Mouse (Mus musculus) heart, postnatal 25 days (tissue): ENCODE results near the gene Traf3ip3. TPM values are rescaled to one million over a fixed set of nuclear protein-coding genes. Genes with fewer than 3 reads are reported as not detected.

Experiments used
- DNase-seq: peaks from one replicate; pipeline ENCODE4 v3.0.0; 2022; ENCODE audit warnings: low spot score
- intact Hi-C: fragments of 180-260 bp; cut with DNase I; formaldehyde crosslinking; loops from one replicate; pipeline ENCODE4 v1.15.1; 2025
- total RNA-seq, 2 experiments: library from RNA; stranded (reverse); gene quantifications; 2 replicates each; pipeline ENCODE4 v1.2.3; 2021

Gene Traf3ip3
- total RNA-seq, 2 experiments from 2014 or later = 1.1 to 1.4 TPM

DNA sequence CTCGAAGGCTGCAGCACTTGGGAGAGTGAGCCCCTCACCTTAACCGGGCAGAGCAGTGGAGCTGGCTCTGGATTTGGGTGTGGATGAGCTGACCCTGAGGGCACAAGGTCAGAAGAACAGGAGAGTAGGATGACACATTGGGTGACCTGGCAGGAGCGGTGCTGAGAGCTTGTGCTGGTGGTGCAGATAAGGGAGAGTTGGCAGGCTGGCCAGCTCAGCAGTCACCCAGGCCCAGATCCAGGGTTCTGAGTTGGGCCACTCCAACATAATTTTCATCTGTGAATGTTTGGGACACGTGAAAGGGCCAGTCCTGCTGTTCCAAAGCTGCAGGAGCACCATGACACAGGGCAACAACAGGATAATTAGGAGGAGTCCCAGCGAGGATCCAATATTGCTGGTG is 9.9 kb upstream of the Traf3ip3 start:
- intact Hi-C loops = loop anchor here (5.0 kb wide), 1 partner anchor 41 kb away; no protein-coding TSS in a partner anchor
- no peak for DNase-seq

DNA sequence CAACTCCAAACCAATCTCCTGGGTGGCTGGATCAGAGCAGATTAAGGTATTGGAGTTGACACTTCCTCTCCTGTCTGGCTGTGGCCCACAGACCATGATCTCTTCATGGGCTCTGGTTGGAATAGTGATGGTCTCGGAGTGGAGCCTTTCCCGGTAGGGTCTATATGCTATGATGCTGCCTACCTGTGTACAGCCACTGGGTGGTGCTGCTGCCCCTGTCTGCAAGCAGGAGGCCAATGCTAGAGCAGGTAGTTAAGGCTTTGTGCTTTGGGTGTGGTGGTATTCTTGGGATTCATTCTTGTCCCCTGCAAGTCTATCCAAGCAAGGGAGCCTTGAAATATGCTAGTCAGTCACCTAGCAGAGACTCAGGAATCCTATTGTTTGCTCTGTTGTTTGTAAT is 6.7 kb upstream of the Traf3ip3 start:
- no peak for DNase-seq

DNA sequence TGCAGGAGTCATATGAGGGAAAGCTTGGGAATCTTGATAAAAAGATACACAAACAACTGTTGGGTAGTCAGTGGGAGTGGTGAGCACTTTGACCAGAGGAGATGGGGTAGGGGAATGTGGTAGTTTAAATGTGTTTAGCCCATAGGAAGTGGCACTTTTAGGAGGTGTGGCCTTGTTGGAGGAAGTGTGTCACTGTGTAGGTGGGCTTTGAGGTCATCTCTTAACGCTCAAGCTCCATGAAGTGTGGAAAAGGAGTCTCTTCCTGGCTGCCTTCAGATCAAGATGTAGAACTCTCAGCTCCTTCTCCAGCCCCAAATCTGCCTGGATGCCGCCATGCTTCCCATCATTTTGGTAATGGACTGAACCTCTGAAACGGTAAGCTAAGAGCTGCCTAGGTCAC is 6.0 kb upstream of the Traf3ip3 start, which contains the start of gene Lamb3:
Gene Lamb3, plus strand, starts transcription at position 197 of the 400 bp plus-strand sequence.
- intact Hi-C loops = loop anchor here (5.0 kb wide), 1 partner anchor 175 kb away; no protein-coding TSS in a partner anchor
- DNase-seq = no peak

More for the DNA sequence above, 6.7 kb upstream of the Traf3ip3 start:
- intact Hi-C loops = loop anchor here (1.0 to 5.0 kb wide), 2 partner anchors 116 to 174 kb away; no protein-coding TSS in a partner anchor

DNA sequence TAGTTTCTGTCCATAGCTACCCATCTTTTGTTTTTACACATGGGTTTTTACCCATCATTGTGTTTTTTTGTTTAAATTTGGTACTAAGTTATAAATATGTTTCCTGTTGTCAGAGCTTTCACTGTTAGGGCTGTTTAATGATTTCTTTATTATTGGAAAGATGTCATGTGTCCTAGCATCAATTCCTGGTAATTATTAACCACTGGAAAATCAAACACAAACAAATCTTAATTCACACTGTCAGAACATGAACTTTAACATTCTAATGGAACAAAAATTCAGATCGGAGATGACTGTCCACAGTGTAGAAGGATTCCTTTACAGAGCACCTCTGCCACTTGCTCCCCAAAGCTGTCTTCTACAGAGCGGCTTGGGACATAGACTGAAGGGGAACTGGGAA is 3.9 kb upstream of the Traf3ip3 start:
- DNase-seq = no peak
- intact Hi-C loops = loop anchor here (5.0 kb wide), 1 partner anchor 177 kb away; no protein-coding TSS in a partner anchor

DNA sequence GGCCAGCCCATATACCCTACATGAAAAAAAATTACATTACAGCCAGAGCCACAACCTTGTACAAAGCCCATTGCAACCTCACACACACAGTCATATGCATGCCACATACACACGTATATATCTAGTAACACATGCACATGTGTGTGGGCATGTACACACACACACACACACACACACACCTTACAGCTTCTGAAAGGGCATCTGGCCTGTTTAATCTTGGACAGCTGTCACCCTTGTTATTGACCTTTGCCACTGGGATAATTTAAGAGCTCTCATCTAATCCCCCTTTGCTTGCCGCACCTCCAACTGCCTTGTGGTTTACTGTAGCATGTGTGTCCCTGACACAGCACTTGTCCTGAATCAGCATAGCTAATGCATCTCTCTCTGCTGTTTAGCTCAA is 2.3 kb upstream of the Traf3ip3 start:
- DNase-seq = no peak
- intact Hi-C loops = no loop called here

DNA sequence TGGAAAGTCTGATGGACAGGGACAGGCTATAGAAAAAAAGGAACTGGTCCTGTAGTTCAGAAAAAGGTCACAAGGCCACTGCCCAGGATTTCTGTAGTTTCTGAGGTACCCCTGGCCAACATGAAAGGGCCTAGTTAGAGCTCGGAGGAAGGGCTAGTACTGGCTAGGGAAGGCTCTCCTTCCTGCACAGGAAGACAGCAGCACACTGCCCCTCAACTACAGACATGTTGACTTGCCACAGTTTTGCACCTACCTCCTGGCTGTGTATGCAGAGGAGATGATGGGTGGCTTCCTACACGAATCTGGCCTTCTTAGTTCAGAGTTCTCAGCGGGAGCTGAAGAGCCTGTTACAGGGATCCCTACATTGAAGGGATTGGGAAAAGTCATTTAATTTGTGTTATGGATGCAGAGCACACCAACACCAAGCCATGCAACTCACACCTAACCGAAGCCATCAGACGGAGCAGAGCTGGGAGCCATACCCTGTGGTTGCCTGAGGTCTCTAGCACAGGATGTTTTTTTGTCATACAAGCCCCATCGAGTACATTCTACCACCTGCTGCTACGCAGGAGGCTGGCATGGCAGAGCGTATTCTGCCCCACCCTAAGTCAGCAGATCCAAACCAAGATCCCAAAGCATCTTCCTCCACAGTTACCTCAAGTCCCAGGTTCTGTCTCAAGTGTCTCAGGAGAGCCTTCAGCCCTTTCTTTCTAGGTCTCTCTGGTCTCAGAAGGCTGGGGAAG is 692 bp downstream of the Traf3ip3 start:
- no peak for DNase-seq
- intact Hi-C loops = no loop called here

DNA sequence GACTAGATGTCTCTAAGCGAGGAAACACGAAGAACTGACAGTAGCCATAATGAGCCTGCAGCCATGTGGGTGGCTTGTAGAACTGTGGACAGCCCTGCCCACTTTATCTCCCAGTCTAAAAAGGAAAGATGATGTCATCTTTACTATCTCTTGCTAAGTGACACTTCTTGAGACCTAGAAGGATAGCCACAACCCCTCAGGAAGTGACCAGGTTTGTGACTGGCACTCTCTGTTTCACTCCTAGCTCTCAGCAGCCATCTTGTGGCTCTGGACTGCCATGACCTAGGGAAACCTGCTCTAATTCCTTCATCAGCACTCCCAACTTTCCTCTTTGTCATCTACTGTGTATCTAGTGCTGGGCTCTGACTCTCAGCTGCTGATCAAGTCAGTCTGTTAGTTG is 3.2 kb downstream of the Traf3ip3 start:
- DNase-seq = no peak
- intact Hi-C loops = no loop called here

DNA sequence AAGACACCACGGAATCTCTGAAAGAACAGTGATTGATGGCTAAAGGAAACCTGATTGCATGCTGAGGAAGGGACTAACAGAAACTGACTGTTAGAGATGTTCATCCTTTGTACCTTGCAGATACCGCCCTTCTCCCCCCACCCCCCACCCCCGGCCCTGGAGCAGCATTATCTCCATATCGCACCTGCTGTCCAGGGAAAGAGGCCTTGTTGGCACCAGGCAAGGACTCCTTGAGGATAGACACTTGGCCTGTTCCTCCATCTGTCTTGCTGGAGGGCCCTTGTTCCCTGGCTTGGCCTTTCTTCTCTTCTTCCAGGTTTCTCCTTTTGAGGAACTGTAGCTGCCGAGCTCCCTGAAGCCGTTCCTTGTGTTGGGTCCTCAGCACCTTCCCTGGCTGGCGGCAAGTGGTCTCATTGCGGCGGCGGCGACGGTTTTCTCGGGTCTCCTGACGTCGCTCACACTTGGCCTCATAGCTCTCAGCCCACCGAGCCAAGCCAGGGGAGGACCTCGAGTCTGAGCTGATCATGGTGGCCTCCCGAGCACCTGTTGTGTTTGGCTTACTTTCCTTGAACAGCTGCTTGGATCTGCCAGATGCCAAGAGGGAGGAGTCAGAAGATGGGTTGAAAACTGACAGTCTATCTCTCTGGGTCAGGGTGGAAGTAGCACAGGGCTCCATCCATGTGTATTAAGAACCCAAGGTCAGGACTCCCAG is 3.9 kb downstream of the Traf3ip3 start:
- no peak for DNase-seq
- intact Hi-C loops = no loop called here

DNA sequence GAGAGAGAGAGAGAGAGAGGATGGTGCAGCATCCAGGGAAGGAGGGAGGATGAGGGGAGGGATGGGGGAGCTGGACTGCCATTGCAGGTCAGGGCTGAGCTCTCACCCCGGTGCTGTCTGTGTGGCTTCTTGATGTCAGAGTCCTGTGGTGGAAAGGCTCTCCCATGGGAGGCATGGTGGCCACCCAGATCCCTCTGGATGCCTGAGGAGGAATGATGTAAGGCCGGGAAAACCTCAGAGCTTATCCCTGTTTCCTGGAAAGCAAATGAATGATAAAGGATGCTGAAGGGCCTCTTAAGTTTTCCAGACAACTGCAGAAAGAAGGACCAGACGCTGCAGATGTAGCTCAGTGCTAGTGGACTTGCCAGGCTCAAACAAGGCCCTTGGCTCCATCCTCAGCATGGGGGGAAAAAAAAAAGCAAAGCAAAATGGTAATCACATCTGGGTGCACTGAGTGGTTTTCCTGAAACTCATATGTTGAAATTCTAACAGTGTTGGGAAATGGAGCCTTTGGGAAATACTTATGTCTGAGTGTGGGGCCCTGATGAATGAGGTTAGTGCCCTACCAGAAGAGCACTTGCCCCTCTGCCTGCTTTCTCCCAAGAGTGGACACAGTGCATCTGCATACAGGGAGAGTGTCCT is 6.2 kb downstream of the Traf3ip3 start:
- intact Hi-C loops = no loop called here
- DNase-seq = no peak

DNA sequence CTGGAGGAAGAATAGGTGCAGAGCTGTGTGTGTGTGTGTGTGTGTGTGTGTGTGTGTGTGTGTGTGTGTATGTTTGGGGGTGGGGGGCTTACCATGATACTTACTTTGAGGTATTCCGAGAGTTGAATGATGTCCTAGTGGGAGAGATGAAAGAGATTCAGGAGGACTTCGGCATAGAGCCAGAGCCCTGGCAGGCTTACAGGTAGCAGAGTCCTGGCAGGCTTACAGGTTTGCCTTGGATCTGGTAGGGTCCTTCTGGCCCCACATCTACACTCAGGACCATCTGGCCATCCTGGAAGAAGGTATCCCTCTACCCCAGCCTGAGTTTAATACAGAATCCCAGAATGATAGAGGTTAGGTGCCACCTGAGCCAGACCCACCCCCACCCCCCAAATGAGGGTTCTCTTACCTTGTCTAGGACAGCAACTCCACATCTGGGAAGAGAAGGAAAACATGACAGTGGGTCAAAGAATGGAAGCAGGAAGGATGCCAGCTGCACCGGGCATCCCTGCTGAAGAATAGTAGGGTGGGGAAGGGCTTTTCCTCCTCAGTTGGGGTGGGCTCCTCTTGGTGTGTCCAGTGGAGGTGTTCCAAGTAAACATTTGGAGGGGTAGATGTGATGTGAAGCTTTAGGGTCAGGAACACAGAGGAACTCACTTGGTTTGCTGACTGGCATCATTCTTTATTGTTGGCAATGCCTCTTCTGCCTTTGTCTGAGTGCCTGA is 6.9 kb downstream of the Traf3ip3 start:
- DNase-seq = no peak
- intact Hi-C loops = no loop called here

DNA sequence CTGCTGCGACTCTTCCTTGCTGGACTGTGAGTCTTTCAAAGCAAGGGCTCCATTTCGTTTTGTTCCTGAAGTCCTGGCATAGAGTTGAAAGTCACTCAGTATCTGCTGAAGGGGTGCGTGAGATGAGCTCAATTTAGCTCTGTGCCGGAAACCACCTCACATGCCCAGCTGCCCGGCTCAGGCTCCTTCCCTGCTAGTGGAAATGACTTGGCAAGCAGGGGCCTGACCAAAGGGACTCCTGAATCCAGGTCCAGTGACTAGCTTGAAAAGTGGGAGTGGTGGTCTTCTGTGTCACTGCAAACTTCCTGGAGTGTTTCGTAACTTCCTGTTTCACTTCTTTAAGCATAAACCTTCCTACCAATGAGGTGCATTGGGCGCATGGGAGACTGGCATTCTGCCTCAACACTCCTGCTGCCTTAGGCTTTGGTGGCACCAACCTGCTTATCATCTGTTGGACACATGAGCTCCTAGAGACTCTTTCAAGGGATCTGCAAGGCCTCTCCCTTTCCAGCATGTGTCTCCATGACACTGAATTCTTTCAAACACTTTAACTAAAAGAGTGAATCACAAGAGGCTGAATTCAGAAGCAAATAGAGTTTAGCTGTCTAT is 9.7 kb downstream of the Traf3ip3 start:
- intact Hi-C loops = no loop called here
- DNase-seq = no peak

DNA sequence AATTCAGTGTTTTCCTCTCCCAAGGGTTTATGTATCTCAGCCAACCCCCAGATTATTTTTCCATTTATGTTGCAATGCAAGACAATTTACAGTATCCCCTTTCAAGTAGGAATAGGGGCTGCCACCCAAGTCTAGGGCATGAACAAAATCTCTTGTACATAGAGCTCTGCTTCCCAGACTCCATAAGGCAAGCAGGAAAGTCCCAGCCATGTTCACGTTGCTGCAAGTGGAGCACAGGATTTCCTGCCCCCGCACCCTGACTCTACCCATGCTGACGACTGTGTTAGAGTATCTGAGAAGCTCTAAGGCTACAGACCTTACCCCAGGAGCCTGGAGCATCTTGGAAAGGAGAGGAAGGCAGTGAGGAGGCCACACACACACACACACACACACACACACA is 11.7 kb downstream of the Traf3ip3 start:
- DNase-seq = no peak
- intact Hi-C loops = no loop called here

DNA sequence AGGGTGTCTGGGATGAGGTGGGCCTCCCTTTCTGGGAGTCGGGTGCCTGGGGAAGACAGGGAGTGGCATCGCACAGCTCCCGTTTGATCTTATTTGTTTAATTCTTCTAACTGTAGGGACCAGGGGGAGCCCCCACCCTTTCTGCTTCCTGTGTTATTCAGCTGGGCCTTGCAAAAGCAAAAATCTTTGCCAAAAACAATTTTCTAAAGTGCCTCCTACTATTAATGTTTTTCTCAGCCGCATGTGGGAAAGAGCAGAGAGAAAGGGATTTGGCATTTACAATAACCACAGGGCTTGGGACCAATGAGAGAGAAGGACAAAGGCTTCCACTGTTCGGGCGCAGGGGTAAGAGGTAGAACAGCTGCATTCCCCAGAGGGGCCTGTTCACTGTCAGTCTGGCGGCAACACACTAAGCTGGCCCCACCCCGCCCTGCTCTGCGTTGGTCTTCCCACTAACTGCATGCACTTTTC is 12.3 kb downstream of the Traf3ip3 start:
- intact Hi-C loops = no loop called here
- peak; percentile 60 for DNase-seq

DNA sequence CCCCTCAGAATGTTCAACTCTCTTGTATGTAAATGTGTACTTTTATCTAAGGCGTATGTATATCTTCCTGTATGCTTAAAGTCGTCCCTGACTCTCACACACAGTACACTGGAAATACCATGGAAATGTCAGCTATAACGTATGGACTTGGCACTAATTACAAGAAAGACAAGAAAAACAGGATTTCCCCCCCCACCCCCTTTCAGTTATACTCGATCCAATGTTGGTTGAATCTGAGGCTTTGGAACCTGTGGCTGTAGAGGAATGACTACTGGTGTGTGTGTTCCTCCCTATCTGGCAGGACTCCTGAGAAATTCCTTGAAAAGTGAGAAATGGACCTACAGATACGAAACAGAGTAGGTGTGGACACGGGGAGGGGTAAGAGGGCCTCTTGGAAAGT is 13.2 kb downstream of the Traf3ip3 start:
- no peak for DNase-seq
- intact Hi-C loops = no loop called here

DNA sequence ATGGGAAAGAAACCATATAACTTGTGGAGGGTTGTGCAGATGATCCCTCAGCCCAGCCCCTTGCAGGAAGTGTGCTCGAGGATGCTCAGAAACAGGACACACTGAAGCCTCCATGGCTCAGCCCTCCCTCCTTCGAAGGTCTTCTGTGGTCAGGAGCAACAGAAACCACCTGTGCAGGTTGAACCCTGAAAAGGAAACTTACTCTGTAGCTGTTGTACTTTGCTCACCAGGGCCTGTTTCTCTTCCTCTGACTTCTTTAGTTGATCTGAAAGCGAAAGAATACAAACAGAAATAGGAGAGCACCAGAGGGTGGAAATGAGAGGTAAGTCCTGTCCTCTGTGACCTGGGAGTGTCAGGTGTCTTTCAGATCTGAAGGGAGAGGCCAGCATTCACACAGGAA is 20.4 kb downstream of the Traf3ip3 start:
- intact Hi-C loops = no loop called here

DNA sequence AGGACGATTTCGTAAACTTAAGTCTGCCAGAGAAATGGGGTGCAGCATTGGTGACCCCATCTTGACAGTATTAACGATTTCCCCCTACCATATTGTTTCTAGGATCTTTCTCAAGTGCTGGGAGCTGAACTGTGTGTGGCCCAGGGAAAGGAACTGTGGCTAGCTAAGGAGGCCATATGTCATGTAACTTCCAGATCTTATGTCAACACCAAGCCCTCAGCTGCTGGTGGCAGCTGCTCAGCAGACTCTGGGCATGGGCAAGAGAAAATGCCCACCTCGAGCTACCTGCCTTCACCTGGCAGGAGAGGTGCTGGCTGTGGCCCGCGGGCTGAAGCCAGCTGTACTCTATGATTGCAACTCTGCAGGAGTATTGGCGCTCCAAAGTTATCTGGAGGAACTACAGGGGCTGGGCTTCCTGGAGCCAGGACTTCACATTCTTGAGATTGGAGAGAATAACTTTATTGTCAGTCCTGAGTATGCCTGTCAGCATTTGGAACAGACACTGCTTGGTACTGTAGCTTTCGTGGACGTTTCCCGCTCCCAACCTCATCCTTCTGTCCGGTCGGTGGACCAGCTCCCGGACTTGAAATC is 27.3 kb downstream of the Traf3ip3 start:
- intact Hi-C loops = no loop called here
- no peak for DNase-seq

More for the DNA sequence above, 20.4 kb downstream of the Traf3ip3 start:
- no peak for DNase-seq

DNA sequence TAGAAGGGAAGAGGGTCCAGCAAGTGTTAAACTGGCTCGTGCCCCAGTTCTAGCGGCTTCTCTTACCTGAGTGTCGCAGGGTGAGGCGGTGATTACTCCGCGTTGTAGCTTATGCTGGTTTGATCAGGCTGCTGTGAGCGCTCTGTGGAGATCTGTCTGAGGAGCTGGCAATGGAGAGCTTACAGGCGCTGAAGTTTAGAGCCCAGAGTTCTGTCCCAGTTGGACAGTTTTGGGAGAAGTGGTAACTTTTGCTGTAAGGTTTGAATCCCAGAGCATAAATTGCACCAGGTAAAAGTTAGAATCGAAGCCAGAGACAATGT is 27.7 kb downstream of the Traf3ip3 start:
- DNase-seq = no peak
- intact Hi-C loops = loop anchor here (1.0 kb wide), 1 partner anchor 43 kb away; the partner anchor contains the start of gene Diexf

DNA sequence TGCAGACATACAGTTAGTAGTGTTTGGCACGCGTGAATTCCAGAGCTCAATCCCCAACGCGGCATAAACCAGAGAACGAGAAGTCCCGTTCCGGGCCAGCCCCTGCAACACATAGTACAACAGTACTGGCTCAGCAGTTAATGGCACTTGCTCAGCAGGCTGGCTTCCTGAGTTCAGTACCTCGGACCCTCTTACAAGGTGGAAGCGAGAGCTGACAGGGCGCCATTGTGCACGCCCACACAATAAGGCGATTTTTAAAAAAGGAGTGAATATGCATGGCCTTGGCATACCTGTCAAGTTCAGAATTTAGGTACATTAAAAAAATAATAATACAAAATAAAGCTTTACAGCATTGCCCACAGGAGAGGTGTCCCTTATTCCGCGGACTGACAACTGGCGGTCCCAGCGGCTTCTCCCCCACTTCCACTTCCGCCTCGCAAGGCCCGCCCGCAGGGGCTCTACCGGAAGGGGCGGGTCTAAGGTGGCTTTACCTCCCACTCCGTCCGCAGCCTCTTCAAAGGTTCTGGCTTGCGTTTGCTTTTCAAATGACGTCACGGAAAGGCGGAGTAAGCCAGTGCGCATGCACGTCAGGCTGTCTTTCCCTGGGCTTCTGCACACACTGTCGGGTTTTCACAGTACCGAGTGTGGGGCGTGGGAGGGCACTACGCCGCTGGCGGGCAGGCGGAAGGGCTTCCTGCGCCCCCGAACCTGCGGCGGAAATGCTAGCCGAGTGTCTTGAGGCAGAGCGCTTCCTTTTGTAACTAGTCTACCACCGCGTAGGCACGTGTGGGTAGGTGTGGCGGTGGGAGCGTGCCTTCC is 28.3 kb downstream of the Traf3ip3 start:
- DNase-seq = peak; percentile 92
- intact Hi-C loops = loop anchor here (1.0 kb wide), 1 partner anchor 43 kb away; the partner anchor contains the start of gene Diexf
